Mouse (Mus musculus): ENCODE results near the gene Zdhhc16.
"Not testable (repeated sequence)": the region's sequence is repeated elsewhere in the genome, so short reads cannot be mapped to it uniquely, and the experiment has no call there.

Gene Zdhhc16

DNA sequence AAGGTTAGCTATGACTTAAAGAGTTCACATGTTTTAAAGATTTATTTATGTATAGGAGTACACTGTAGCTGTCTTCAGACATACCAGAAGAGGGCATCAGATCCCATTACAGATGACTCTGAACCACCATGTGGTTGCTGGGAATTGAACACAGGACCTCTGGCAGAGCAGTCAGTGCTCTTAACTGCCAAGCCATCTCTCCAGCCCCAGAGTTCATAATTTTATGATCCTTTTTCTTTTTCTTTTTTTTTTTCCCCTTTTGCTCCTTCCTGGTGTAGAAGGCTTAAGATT lies 18.7 kb upstream of the Zdhhc16 start:
- DNase-seq, result not testable (repeated sequence)

DNA sequence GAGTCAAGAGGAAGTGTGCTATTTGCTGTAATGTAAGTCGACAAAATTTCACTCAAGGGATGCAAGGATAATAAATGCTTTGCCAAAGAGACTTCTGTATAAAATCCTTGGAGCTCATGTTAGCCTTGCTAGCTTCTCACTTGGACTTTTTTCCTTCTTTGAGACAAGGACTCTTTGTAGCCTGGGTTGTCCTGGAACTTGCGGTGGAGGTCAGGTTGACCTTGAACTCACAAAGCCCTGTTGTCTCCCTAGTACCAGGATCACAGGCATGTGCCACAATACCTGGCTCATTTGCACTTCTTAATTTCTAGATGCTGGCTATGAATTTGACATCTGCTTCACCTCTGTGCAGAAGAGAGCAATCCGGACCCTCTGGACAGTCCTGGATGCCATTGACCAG lies 18.0 kb upstream of the Zdhhc16 start:
- DNase-seq, result no peak

DNA sequence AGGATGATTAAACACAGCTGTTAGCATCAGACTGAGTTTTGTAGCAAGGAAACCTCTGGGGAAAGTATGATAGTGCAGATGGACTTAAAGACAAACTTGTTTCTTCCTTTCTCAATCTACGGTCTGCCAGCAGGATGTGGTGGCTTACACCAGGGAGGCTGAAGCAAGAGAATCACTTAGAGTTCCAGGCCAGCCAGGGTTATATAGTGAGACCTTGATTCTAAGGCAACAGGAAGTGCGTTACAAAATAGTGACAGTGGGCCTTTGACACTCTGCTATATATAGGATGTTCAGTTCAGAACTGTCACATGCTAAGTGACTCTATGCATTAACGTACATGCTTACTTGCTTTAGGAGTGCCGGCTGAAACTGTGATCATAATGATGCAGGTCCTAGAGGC lies 16.4 kb upstream of the Zdhhc16 start:
- no peak for DNase-seq

DNA sequence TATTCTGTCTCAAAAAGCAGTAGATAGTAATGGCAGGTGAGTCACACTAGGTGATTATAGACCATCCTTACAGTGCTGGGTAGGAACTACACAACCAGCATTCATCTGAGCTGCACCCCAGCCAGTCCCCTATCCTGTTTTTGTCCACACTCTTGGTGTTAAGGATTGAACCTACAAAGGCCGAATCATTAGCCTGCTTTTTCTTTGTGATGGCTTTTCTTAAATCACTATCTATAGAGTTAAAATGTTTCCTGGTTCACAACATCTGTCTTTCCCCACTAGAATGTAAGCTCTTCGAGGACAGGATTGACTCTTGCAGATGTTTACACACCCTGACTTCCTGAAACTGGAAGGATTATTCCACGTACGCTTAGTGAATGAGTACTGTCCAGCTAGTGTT lies 13.8 kb upstream of the Zdhhc16 start:
- no peak for DNase-seq

DNA sequence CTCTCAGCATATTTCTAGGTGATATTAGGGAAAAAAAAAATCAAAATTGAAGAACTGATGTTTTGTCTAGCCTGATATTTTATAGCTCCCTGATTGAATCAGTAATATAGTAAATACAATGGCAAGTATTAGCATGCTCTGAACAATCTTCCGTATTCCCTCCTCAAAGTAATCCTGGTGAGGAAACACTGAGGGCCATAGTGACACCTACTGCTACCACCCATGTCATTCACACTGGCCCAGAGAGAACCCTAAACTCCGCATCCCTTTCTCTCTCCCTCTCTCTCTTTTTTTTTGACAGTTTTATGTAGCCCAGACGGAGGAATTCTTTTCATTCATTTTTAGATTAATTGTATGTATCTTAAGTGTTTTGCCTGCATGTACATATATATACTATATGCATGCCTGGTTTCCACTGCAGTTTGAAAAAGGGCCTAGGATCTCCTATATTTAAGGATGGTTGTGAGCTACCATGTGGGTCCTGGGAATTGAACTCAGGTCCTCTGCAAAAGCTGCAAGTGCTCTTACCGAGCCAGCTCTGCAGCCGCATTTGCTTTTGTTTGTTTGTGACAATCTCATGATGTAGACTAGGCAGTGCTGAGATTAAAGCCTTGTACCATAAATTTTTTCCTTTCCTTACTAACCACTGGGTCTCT lies 12.7 kb upstream of the Zdhhc16 start:
- no peak for DNase-seq

GRCm38 (mm10) chr19:41932686-41933085 lies 594 bp upstream of the Zdhhc16 start:
- DNase-seq, result no peak

DNA sequence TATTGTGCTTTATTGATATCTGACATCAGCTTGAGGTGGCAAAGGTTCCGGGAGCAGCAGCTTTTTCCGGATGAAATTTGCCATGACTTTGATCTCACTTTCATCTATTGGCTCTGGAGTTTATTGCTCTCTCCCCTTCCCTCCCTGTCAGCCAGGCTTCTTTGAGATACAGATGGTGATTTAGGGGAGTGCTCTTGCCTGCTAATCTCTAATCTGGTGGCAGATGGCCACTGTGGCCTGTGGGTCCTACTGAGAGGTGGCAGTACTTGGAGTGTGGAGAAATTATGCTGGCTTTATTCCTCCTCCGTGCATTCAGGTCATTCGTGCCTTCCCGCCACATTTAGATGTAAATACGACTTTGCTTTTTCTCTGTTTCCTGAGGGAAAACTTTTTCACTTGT lies 844 bp downstream of the Zdhhc16 start:
- no peak for DNase-seq

- no peak for DNase-seq
Observed at GRCm38 (mm10) chr19:41935921-41936320, 2.6 kb downstream of the Zdhhc16 start.

GRCm38 (mm10) chr19:41938539-41938938 lies 5.3 kb downstream of the Zdhhc16 start:
- DNase-seq, result no peak

- no peak for DNase-seq
Observed at GRCm38 (mm10) chr19:41943841-41944240, 10.6 kb downstream of the Zdhhc16 start.

DNA sequence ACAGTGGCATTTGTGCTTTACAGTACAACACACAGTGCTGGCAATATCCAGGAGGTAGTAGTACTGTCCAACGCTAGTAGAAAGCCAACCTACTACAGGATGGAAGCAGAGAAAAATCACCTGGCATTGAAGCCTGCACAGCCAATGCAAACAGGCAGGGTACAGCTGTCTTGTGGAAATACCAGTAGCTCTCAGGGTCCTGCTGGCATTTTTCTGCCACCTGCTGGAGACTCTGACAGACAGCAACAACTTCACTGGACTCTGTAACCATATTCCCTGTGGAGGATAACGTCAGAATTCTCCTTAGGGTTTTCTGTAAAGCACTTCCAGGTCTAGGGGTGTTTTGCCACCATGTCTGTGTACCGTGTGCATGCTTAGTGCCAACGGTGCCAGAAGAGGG lies 19.0 kb downstream of the Zdhhc16 start:
- DNase-seq, result peak; percentile 22

GRCm38 (mm10) chr19:41953574-41953973 lies 20.3 kb downstream of the Zdhhc16 start:
- DNase-seq, result no peak

- no peak for DNase-seq
Observed at GRCm38 (mm10) chr19:41969618-41970017, 36.3 kb downstream of the Zdhhc16 start.

GRCm38 (mm10) chr19:41973891-41974794 lies 40.9 kb downstream of the Zdhhc16 start:
- DNase-seq, result peak; percentile 21

DNA sequence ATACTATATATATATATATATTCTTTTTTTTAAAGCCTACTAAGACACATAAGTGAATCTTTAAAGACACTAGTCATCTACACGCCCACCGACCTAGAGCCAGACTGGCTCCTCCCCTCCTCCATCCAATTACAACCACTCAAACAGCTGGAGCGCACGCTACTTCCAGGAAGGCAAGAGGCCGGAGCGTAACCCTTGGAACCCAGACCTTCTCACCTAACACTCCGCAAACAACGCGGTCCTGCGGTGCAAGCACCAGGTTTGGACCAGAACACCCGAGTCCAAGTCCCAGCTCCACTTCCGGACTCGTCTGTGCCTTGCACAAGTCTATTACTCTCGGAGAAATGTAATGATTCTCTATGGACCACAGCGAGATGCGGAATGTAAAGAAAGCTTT lies 47.1 kb downstream of the Zdhhc16 start:
- DNase-seq, result no peak

DNA sequence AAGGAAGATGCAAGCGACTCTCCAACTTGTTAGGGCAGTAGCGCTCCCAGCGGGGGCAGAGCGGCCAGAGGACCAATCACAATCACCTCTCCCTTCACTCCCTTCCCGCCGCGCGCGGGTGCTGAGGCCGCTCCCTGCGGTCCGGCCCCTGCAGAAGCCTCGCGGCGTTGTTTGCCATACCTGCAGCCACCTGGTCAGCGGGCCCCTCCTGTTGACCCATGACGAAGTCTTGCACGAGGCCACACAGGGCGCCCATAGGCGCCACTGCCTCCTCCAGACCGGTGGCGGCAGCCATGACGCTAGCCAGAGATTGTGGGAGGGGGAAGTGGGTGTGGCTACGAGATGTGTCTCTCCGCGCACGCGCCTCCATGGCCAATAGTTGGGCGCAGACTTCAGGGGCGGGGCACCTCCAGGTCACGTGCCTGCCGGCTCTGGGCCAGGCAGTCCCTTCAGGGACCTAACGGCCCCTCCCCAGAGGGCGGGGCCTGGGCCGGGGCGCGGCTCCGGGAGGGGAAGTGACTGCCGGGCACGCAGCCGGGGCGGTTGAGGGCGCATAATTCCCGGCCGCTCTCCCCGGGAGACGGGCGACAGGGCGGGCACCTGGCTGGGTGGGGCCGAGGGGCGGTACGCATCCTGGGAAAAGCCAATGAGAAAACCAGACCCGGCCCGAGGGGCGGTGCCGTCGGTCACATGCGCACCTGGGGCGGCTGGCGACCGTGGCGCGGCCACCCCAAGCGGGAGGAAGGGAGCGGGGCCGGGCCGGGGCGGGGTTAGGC lies 47.7 kb downstream of the Zdhhc16 start, which contains the start of gene Mms19:
Mms19 (minus strand) TSS at position 339 of the 776 bp plus-strand sequence.
- peak; percentile 100 for DNase-seq

- DNase-seq, result no peak
Observed at GRCm38 (mm10) chr19:41981595-41981927, 48.3 kb downstream of the Zdhhc16 start, which contains the start of gene Ubtd1. Gene Ubtd1, plus strand, starts transcription at chr19:41981763.

DNA sequence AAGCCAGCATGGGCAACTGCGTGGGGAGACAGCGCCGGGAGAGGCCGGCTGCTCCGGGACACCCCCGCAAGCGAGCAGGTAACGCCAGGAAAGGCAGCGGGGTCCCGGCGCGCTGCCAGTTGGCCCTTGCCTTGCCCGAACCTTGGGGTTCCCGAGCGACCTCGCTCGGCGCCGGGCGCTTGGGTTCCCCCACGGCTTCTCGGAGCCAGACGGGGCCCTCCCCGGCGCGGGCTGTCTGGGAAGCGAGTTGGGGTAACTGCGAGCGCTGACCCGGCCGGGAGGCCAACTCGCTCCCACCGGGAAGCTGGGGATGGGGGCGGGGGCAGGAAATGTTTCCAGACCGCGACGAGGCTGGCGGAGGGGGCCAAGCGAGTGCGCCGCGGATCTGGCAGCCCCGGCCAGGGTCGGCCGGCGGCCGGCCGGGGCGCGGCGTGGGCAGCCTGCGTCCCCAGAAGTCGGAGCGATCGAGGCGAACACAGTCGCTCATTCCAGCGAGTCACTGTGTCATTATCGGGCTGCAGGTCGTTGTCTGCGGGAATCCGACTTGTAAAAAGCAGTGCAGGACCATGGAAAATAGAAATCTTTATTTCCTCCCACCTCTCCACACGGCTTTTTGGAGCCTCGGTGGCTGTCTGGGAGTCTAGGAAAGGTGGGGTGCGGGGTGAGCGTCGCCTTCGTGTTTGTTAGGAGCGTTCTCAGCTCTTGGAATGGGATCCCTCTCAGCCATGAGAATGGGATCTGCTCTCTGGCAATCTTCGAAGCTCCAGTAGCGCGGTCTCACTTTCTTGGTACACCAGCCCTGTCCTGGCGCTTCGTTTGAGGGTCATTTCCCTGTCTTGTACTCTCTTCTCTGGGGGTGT lies 48.9 kb downstream of the Zdhhc16 start:
- peak; percentile 37 for DNase-seq

GRCm38 (mm10) chr19:41982791-41983150 lies 49.5 kb downstream of the Zdhhc16 start:
- no peak for DNase-seq

GRCm38 (mm10) chr19:41985994-41986393 lies 52.7 kb downstream of the Zdhhc16 start:
- DNase-seq, result no peak

- no peak for DNase-seq
Observed at GRCm38 (mm10) chr19:41987206-41987605, 53.9 kb downstream of the Zdhhc16 start.

GRCm38 (mm10) chr19:41989810-41990209 lies 56.5 kb downstream of the Zdhhc16 start:
- no peak for DNase-seq
